In genomic region chr11:67734597-67734996, GRCm38 (mm10) we compare ENCODE assay signal across 34 mouse cellular contexts. TPM values are rescaled to one million over a fixed set of nuclear protein-coding genes. Genes with fewer than 3 reads are reported as not detected.
A peak's percentile ranks its signal among the peaks of the same experiment; 100 is the strongest.
DNase-seq lines count a peak whose midpoint lies in the region; TF ChIP-seq lines count a peak whose summit lies in the region.
"Had no signal": no experiment of that assay in that cellular context is flagged by ENCODE, and none has a peak within 500 bp of the region (broad histone marks: within the 10 kb centered on the region; RNA-seq: fewer than 3 reads in every experiment).

No protein-coding gene starts in this region.

- TF ChIP-seq EP300 in CH12.LX (IDR thresholded peaks at IDR 0.05; ENCODE audit: low read length): peak; percentile 100

- peak in 1 of 2 experiments; percentile 37; a peak in 1 of 4 replicates for TF ChIP-seq CTCF in CH12.LX (conservative IDR thresholded peaks at IDR 0.05 in 1 of 2, IDR thresholded peaks at IDR 0.05 in 1 of 2; ENCODE audit: low read depth in 2 of 2, low read length in 2 of 2)
- no peak for TF ChIP-seq CTCF in olfactory bulb, adult 2 months (IDR thresholded peaks at IDR 0.05; ENCODE audit: insufficient read depth, low read depth, low read length)

- peak; percentile 34 for TF ChIP-seq RAD21 in CH12.LX (IDR thresholded peaks at IDR 0.05; ENCODE audit: low read depth, low read length)

- peaks cover 0 to 2% of the 10 kb centered on the region in 2 experiments for H3K36me3 ChIP-seq in CH12.LX (replicated peaks in 1 of 2; ENCODE audit: control insufficient read depth in 1 of 2, insufficient read depth in 1 of 2, low read length in 1 of 2)
- H3K36me3 ChIP-seq: embryonic facial prominence, embryonic 12.5 days; embryonic facial prominence, embryonic 15.5 days; G1E; hindbrain, embryonic 10.5 days; hindbrain, embryonic 13.5 days had no signal

- no peak overlapping the region for H3K4me3 ChIP-seq in CH12.LX (replicated peaks in 1 of 3; ENCODE audit: low read depth in 2 of 3, low read length in 2 of 3, poor library complexity in 1 of 3)
- no peak overlapping the region for H3K4me3 ChIP-seq in olfactory bulb, adult 2 months (ENCODE audit: insufficient read depth, low read depth, low read length)
- H3K4me3 ChIP-seq: embryonic facial prominence, embryonic 12.5 days; embryonic facial prominence, embryonic 15.5 days; heart, adult 2 months; hindbrain, embryonic 10.5 days; hindbrain, embryonic 13.5 days had no signal

- 38% methylated on average over 3 of the region's 3 CpGs for WGBS in olfactory bulb, adult 2 months

- dilution Hi-C loops in CH12.LX (cut with MboI; ENCODE audit: extremely low pct_ligation_motif_present, extremely low pct_unique_long_range_greater_than_20kb, low sequenced_read_pairs): no loop called here

- intact Hi-C loops in left cerebral cortex, postnatal 36 days (cut with DNase I): loop anchor here (5.0 kb wide), 1 partner anchor 52 kb away; no protein-coding TSS in a partner anchor

- H3K27ac ChIP-seq in CH12.LX (ENCODE audit: insufficient read depth, low read depth): peak overlapping the region; percentile 75
- peak overlapping the region; percentile 31 for H3K27ac ChIP-seq in olfactory bulb, adult 2 months (ENCODE audit: insufficient read depth, low read depth, low read length)
- H3K27ac ChIP-seq: embryonic facial prominence, embryonic 12.5 days; embryonic facial prominence, embryonic 15.5 days; heart, adult 2 months; hindbrain, embryonic 10.5 days; hindbrain, embryonic 13.5 days had no signal

- H3K9me3 ChIP-seq in CH12.LX (replicated peaks; ENCODE audit: low read length): peaks cover 16% of the 10 kb centered on the region
- H3K9me3 ChIP-seq: embryonic facial prominence, embryonic 12.5 days; embryonic facial prominence, embryonic 15.5 days; hindbrain, embryonic 10.5 days; hindbrain, embryonic 13.5 days had no signal

- H3K27me3 ChIP-seq in CH12.LX (replicated peaks): no peaks in the 10 kb centered on the region
- H3K27me3 ChIP-seq: embryonic facial prominence, embryonic 12.5 days; embryonic facial prominence, embryonic 15.5 days; hindbrain, embryonic 13.5 days had no signal

- in situ Hi-C loops in CH12.LX (cut with MboI; ENCODE audit: low pct_ligation_motif_present, low pct_unique_long_range_greater_than_20kb, low sequenced_read_pairs): no loop called here

- peaks cover 30 to 68% of the 10 kb centered on the region in 2 experiments for H3K4me1 ChIP-seq in CH12.LX (ENCODE audit: control insufficient read depth in 1 of 2, insufficient read depth in 2 of 2)
- no peaks in the 10 kb centered on the region for H3K4me1 ChIP-seq in olfactory bulb, adult 2 months (ENCODE audit: control insufficient read depth, insufficient read depth, low read length)
- H3K4me1 ChIP-seq: embryonic facial prominence, embryonic 12.5 days; embryonic facial prominence, embryonic 15.5 days; hindbrain, embryonic 10.5 days; hindbrain, embryonic 13.5 days had no signal

- TF ChIP-seq POLR2A in CH12.LX (IDR thresholded peaks at IDR 0.05; ENCODE audit: low read depth, low read length): no peak
- TF ChIP-seq POLR2A in olfactory bulb, adult 2 months (IDR thresholded peaks at IDR 0.05; ENCODE audit: insufficient read depth, low read depth, low read length): no peak

- peak overlapping the region; percentile 88 for H3K4me2 ChIP-seq in CH12.LX (ENCODE audit: insufficient read depth, low read depth, poor library complexity, severe bottlenecking)
- H3K4me2 ChIP-seq: embryonic facial prominence, embryonic 12.5 days; embryonic facial prominence, embryonic 15.5 days; heart, embryonic 11.5 days; hindbrain, embryonic 13.5 days had no signal

- no peak overlapping the region for H3K9ac ChIP-seq in CH12.LX (ENCODE audit: insufficient read depth, low read depth)
- H3K9ac ChIP-seq: embryonic facial prominence, embryonic 12.5 days; embryonic facial prominence, embryonic 15.5 days; forebrain, postnatal 0 days; hindbrain, embryonic 13.5 days had no signal

- DNase-seq in left cerebral cortex, adult 11 months (ENCODE audit: low spot score): peak; percentile 25
- DNase-seq in left cerebral cortex, postnatal 36 days (ENCODE audit: low spot score in 2 of 2): no peak
- peak; percentile 53 for DNase-seq in right cerebral cortex, adult 18-20 months
- no peak for DNase-seq in right cerebral cortex, postnatal 36 days (ENCODE audit: low spot score in 2 of 2)
- peak; percentile 98 for DNase-seq in CH12.LX (ENCODE audit: extremely low read depth)
- DNase-seq in kidney, adult 11 months: no peak
- no peak for DNase-seq in heart, adult 9 months (ENCODE audit: low spot score in 2 of 2)
- DNase-seq: adrenal gland, postnatal 10 days; adrenal gland, postnatal 36 days; cerebellum, adult 11 months; cerebellum, adult 2 months; cerebellum, adult 9-11 months; cerebellum, postnatal 25 days; forebrain, postnatal 0 days; gastrocnemius, postnatal 10 days; gastrocnemius, postnatal 36 days; heart, adult 2 months; heart, postnatal 36 days had no signal

- no peaks in the 10 kb centered on the region for H3K79me2 ChIP-seq in CH12.LX (replicated peaks; ENCODE audit: control insufficient read depth, extremely low read depth, insufficient read depth, poor library complexity, severe bottlenecking)

TF ChIP-seq in CH12.LX, 34 proteins besides CTCF, POLR2A, EP300 and RAD21 (continues in another document):
- TF ChIP-seq MAZ (IDR thresholded peaks at IDR 0.05; ENCODE audit: low read depth, low read length) (peak; percentile 83), MYC (IDR thresholded peaks at IDR 0.05; ENCODE audit: low read depth, low read length) (peak; percentile 97), CHD2 (IDR thresholded peaks at IDR 0.05; ENCODE audit: low read length) (peak; percentile 92), KAT2A (IDR thresholded peaks at IDR 0.05; ENCODE audit: insufficient replicate concordance, low read length) (no peak), RCOR1 (conservative IDR thresholded peaks at IDR 0.05; ENCODE audit: low read depth, low read length) (peak; percentile 99), UBTF (IDR thresholded peaks at IDR 0.05; ENCODE audit: low read depth, low read length) (no peak), HCFC1 (IDR thresholded peaks at IDR 0.05; ENCODE audit: low read depth, low read length) (peak; percentile 64), GABPA (IDR thresholded peaks at IDR 0.05; ENCODE audit: insufficient replicate concordance, low read depth, low read length) (no peak; the same call in 1 of the 2 replicates), SMC3 (IDR thresholded peaks at IDR 0.05; ENCODE audit: low read depth, low read length) (peak; percentile 33), JUND (conservative IDR thresholded peaks at IDR 0.05; ENCODE audit: low read depth, low read length) (peak; percentile 100), NRF1 (IDR thresholded peaks at IDR 0.05; ENCODE audit: low read depth, low read length) (0 out of 2 replicates have a peak, but pooled peaks have one; percentile 11), SIN3A (IDR thresholded peaks at IDR 0.05; ENCODE audit: low read length) (peak; percentile 95), MEF2A (IDR thresholded peaks at IDR 0.05; ENCODE audit: borderline replicate concordance, low read depth, low read length) (peak; percentile 100), MAFK (IDR thresholded peaks at IDR 0.05; ENCODE audit: insufficient replicate concordance, low read length) (peak; percentile 87), ZC3H11A (IDR thresholded peaks at IDR 0.05; ENCODE audit: low read depth, low read length) (no peak), MXI1 (IDR thresholded peaks at IDR 0.05; ENCODE audit: low read depth, low read length) (peak; percentile 83; the same call in 1 of the 2 replicates), TBP (conservative IDR thresholded peaks at IDR 0.05; ENCODE audit: low read depth, low read length) (peak; percentile 47; the same call in 1 of the 2 replicates), ZMIZ1 (IDR thresholded peaks at IDR 0.05; ENCODE audit: low read depth, low read length) (peak; percentile 81), ETS1 (conservative IDR thresholded peaks at IDR 0.05; ENCODE audit: low read depth, low read length) (peak; percentile 100), JUN (IDR thresholded peaks at IDR 0.05; ENCODE audit: insufficient read depth, low read depth, low read length) (peak; percentile 99), E2F4 (IDR thresholded peaks at IDR 0.05; ENCODE audit: insufficient replicate concordance, low read depth, low read length) (peak; percentile 68; the same call in 1 of the 2 replicates), NELFE (IDR thresholded peaks at IDR 0.05; ENCODE audit: low read depth, low read length) (peak; percentile 38; the same call in 1 of the 2 replicates), POLR2AphosphoS2 (IDR thresholded peaks at IDR 0.05; ENCODE audit: low read depth, low read length) (no peak), MAX (IDR thresholded peaks at IDR 0.05; ENCODE audit: low read length) (peak; percentile 92), ZKSCAN1 (IDR thresholded peaks at IDR 0.05; ENCODE audit: borderline replicate concordance, low read depth, low read length) (no peak), PAX5 (IDR thresholded peaks at IDR 0.05; ENCODE audit: low read length) (no peak), USF1 (IDR thresholded peaks at IDR 0.05; ENCODE audit: low read depth, low read length) (no peak), TCF12 (IDR thresholded peaks at IDR 0.05; ENCODE audit: low read depth, low read length) (peak; percentile 99), ZNF384 (IDR thresholded peaks at IDR 0.05; ENCODE audit: low read depth, low read length) (peak; percentile 78), ELF1 (IDR thresholded peaks at IDR 0.05; ENCODE audit: low read depth, low read length) (peak; percentile 74)

RNA-seq across cellular contexts. Expression of gene Glp2r, which starts 36.4 kb away (rescaled TPM):
- total RNA-seq in left cerebral cortex, postnatal 36 days (2021): 1 to 10 TPM in 1 of 2 experiments, under 1 TPM in 1; 0.97 to 1.5 TPM
- total RNA-seq in CH12.LX (2012; rRNA removed) (0.04 TPM in 2 replicates), CH12.LX (2014; rRNA removed) (0.04 and 0.09 TPM in 2 replicates)
- 0.07 TPM in 1 of 2 replicates, not detected in the other for polyA plus RNA-seq in CH12.LX (2012; ENCODE audit: insufficient read length, low read depth)
- not detected in 2 replicates for polyA plus RNA-seq in olfactory bulb, adult 2 months (2012; ENCODE audit: insufficient read depth, insufficient read length, low replicate concordance, missing spikeins)
- total RNA-seq: common myeloid progenitor, adult 5-6 weeks; granulocyte monocyte progenitor cell, adult 5-6 weeks; heart, adult 2 months; heart, postnatal 36 days had no signal
- polyA plus RNA-seq: forebrain, embryonic 11.5 days; G1E; heart, adult 2 months; heart, embryonic 14.5 days; heart, postnatal 0 days; hindbrain, embryonic 10.5 days; hindbrain, embryonic 13.5 days; Patski had no signal

RNA-seq across cellular contexts. Expression of gene Rcvrn, which starts 39.5 kb away (rescaled TPM):
- 1 to 10 TPM; 1.1 to 2.5 TPM for total RNA-seq in left cerebral cortex, postnatal 36 days (2021)
- not detected in 2 replicates for total RNA-seq in CH12.LX (2012; rRNA removed)
- not detected in 2 replicates for total RNA-seq in CH12.LX (2014; rRNA removed)
- polyA plus RNA-seq in CH12.LX (2012; ENCODE audit: insufficient read length, low read depth): not detected in 2 replicates
- not detected in 2 replicates for polyA plus RNA-seq in olfactory bulb, adult 2 months (2012; ENCODE audit: insufficient read depth, insufficient read length, low replicate concordance, missing spikeins)
- total RNA-seq: adrenal gland, postnatal 10 days; common myeloid progenitor, adult 5-6 weeks; G1E; gastrocnemius, postnatal 10 days; gastrocnemius, postnatal 36 days; granulocyte monocyte progenitor cell, adult 5-6 weeks; heart, adult 2 months; heart, postnatal 36 days had no signal
- polyA plus RNA-seq: embryonic facial prominence, embryonic 12.5 days; embryonic facial prominence, embryonic 15.5 days; forebrain, embryonic 11.5 days; forebrain, embryonic 14.5 days; forebrain, postnatal 0 days; G1E; heart, adult 2 months; heart, embryonic 11.5 days; heart, embryonic 14.5 days; heart, postnatal 0 days; hindbrain, embryonic 10.5 days; hindbrain, embryonic 13.5 days; hindbrain, embryonic 16.5 days; Patski had no signal

RNA-seq across cellular contexts. Expression of gene Gsg1l2, which starts 39.8 kb away (rescaled TPM):
- not detected for total RNA-seq in left cerebral cortex, postnatal 36 days (2021)
- total RNA-seq in CH12.LX (2012; rRNA removed): not detected in 2 replicates
- total RNA-seq in CH12.LX (2014; rRNA removed): not detected in 2 replicates
- polyA plus RNA-seq in CH12.LX (2012; ENCODE audit: insufficient read length, low read depth): not detected in 2 replicates
- polyA plus RNA-seq in olfactory bulb, adult 2 months (2012; ENCODE audit: insufficient read depth, insufficient read length, low replicate concordance, missing spikeins): not detected in 2 replicates
- total RNA-seq: adrenal gland, adult 18-20 months; adrenal gland, postnatal 10 days; adrenal gland, postnatal 36 days; common myeloid progenitor, adult 5-6 weeks; forebrain, postnatal 0 days; G1E; gastrocnemius, postnatal 10 days; gastrocnemius, postnatal 36 days; granulocyte monocyte progenitor cell, adult 5-6 weeks; heart, adult 2 months; heart, postnatal 36 days had no signal
- polyA plus RNA-seq: cerebellum, adult 2 months; embryonic facial prominence, embryonic 12.5 days; embryonic facial prominence, embryonic 15.5 days; forebrain, embryonic 11.5 days; forebrain, embryonic 14.5 days; forebrain, postnatal 0 days; G1E; heart, adult 2 months; heart, embryonic 11.5 days; heart, embryonic 14.5 days; heart, postnatal 0 days; hindbrain, embryonic 10.5 days; hindbrain, embryonic 13.5 days; Patski had no signal

Comparison
In these comparisons a context has a peak if more than half of its experiments do, and no peak if none do; other contexts are left out.
1. DNase-seq: peak in left cerebral cortex, adult 11 months (single experiment), right cerebral cortex, adult 18-20 months (single experiment) and CH12.LX (single experiment); none in left cerebral cortex, postnatal 36 days (0 of 2), right cerebral cortex, postnatal 36 days (0 of 2), kidney, adult 11 months (single experiment) and heart, adult 9 months (0 of 2).